Mouse (Mus musculus) adrenal gland (tissue): ENCODE measurements around the gene Mknk1.

Source experiments
- intact Hi-C: fragments of 180-260 bp; cut with DNase I; formaldehyde crosslinking; loops from one replicate; pipeline ENCODE4 v1.15.1; 2025

Gene Mknk1

DNA sequence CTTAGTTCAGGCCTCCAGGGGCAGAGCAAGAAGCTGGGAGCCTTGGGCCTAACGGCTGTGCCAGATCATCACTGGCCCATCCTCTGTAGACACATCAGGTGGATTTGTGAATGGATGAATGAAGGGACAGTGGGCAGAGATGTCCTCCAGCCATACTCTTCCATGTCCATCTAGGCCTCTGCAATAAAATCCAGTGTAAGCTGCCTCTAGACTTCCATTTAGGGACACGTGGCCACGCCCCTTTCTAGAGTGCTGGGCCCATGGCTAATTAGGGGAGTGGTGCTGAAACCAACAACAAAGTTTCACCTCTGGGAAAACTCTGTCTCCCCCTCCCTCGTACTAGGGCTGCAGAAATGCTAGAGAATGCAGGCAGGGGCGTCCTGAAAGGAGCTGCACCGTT lies 51.1 kb downstream of the Mknk1 start:
- intact Hi-C loops: no loop called here

DNA sequence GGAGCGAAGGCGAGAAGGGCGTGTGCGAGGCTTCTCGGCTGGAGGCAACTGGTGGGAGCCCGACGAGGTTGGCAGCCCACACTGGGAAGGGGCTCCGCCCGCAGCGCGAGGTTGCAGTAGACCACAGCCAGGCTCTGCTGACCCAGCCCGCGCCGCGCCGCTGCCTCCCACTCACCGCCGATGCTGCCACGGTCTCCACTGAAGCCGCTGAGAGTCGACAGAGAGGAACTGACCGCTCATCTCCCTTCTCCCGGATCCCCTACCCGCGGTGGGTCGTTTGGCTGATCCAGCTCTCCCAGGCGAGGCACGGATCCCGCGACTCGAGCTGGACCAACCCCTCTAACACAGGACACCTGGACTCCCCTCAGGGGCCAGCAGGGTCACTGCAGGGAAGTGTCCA lies 51.6 kb downstream of the Mknk1 start, which contains the start of gene 6430628N08Rik:
6430628N08Rik (plus strand) TSS at position 113 of the 400 bp plus-strand sequence.
- intact Hi-C loops: no loop called here

DNA sequence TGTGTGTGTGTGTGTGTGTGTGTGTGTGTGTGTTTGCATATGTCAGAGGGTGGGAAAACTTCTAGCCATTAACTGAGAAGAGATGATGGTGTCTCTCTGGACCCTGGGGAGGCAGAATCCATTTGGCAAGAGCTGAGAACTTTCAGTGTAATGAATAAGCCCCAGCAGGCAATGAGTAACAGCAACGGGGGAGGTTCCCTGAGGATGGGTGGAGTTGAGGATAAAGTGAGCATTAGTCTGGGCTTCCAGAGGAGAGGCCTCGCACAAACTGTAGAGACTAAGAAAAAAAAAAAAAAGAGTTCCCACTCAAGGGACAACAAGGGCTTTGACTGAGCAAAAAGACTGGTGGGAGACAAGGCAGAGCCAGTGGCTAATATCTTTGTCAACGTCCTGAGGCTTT lies 55.3 kb downstream of the Mknk1 start:
- intact Hi-C loops: no loop called here

DNA sequence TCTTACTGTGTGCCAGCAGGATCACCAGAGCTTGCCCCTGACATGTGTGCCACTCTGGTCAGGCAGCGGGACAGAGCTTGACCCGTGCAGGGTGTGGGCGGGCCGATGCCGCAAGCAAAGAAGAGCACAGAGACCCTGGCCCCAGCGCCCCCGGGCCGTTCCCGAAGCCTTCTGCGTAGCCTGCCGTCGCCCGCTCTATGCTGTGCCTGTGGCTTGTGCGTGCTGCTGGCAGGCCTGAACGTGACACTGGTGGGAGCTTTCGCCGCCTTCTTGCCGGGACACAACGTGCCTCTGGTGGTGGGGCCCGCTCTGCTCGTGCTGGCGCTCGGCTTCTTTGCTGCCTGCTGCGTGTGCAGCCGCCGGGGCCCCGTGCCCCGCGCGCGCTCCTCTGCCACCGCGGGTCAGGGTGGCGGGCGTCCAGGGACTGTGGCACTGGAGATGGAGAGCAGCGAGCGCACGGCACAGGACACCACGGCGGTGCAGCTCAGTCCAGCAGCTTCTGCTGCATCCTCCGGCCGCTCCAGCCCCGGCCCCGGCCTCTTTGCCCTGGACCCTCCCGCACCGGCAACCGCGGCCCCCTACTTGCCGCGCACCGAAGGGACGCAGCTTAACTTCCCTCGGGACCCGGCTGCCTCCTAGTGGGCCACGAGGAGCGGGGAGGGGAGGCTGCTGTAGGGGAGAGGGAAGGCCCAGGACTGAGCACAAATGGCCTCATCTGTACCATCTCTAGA lies 59.1 kb downstream of the Mknk1 start:
- intact Hi-C loops: no loop called here

DNA sequence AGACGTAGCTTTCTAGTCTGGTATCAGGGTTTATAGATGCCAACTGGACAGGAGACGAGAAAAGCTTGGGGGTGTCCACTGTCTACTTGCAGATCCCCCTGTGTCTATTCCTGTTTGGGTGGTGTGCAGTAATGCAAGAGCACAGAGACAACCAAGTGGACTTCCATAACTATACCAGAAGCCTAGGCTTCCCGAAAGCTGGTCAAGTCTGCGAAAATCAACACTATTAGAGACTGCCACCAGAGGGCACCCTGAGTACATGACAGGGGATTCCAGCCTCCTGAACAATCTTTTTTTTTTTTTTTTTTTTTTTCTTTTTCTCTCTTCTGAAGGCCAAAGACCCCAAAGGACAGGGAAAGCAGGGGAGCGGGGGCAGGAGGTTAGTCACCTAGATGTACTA lies 63.8 kb downstream of the Mknk1 start:
- intact Hi-C loops: loop anchor here (1.0 to 5.0 kb wide), 3 partner anchors 49 to 171 kb away; no protein-coding TSS in a partner anchor

DNA sequence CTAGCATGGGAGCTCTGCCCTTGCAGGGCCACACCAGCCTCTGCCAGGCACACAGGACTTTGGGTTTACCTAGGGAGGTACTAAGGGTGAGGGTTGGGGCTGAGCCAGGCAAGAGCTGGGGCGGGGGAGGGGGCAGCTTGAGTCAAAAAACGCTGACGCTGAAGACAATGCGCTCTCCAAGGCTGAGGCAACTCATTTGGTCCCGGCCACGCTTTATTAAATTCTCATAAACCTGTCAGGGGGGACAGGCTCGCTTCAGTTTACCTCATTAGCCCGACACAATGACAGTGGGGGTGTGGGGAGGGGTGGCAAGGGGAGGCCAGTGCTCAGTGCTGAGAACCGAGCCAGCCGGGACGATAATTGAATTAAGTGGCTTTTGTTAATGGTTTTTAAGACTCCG lies 65.4 kb downstream of the Mknk1 start:
- intact Hi-C loops: loop anchor here (5.0 kb wide), 1 partner anchor 172 kb away; no protein-coding TSS in a partner anchor

DNA sequence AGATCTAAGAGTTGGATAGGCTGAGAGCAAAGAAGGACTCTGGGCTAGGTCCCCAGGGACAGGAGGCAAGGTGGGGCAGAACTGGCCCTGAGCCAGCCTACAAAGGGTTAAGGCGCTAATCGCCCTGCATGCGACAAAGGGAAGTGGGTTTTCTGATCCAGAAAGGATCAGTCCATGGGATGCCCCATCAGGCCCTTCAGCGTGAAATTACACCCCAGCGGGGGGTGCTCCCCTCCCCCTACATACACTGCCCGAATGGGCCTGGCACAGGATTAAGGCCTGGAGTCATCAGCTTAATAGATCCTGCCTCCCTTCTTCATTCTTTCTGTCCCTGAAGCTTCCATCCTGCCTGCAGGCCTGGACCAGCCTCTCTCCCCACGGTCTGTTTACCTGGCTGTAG lies 66.7 kb downstream of the Mknk1 start:
- intact Hi-C loops: no loop called here

DNA sequence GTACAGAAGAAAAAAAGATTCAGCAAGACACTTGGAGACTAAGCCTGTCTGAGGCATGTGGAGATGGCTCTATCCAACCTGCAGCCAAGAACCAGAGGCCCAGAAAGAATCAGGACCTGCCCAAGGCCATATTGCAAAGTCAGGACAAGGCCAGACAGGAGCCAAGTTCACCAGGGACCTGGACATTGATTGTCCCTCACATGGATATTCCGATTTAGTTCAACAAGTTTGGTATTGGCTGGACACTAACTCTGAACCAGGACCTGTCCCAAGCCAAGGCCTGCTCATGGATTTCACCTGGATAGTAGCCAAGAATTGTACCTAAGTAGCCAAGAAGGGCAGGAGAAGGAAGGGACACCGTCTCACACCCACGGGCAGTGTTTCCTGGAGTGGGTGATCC lies 67.8 kb downstream of the Mknk1 start:
- intact Hi-C loops: no loop called here

DNA sequence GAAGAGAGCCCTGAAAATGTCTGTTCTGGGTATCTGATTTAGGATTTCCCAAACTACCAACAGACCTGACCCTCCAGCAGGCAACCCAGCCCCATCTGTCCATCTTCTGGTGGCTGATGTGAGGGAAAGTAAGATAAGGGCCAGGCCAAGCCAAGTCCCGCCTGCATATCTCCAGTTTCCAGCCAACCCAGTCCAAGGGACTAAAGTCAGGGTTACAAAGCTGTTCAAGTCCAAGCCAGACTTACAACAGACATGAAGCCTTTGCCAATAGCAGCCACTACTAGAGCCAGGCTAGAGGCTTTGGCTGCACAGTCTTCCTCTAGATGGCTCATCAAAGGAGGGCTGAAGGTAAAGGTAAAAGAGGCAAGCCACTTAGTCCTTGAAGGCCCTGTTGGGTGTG lies 69.0 kb downstream of the Mknk1 start:
- intact Hi-C loops: no loop called here

DNA sequence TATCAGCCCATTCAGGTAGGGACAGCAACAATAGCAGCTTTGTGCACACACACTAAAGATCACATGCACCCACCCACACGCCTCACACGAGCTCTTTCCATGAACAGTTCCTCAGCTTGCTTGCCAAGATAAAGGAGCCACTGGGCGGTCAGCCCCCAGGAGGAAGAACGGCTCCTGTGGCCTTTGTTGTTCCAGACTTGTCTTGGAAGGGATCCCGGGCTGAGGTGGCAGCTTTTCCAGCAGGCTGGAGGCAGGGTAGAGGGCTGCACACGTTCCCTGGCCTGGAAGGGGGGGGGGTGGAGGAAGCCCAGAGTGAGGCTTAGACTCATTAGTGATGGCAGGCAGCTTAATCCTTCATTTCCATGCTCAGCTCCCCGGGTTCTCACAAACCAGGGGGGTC lies 69.6 kb downstream of the Mknk1 start:
- intact Hi-C loops: no loop called here

DNA sequence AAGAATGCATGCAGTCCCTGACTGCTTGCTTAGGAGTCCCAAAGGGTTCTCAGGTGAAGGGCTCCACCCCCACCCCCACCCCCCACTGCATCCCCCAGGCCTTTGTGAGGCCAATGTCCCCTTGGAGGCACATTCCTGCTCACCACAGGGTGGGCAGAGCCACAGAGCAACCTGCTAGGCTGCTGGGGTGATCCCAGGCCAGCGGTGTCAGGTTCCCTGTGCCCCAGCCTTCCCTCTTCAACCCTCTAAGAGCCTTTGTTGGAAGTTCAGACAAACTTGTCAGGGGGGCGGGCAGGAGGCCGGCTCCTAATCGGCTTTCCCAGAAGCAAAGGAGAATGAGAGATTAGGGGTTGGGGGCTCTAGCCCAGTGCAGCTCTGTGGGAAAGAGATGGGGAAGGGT lies 72.6 kb downstream of the Mknk1 start:
- intact Hi-C loops: no loop called here

DNA sequence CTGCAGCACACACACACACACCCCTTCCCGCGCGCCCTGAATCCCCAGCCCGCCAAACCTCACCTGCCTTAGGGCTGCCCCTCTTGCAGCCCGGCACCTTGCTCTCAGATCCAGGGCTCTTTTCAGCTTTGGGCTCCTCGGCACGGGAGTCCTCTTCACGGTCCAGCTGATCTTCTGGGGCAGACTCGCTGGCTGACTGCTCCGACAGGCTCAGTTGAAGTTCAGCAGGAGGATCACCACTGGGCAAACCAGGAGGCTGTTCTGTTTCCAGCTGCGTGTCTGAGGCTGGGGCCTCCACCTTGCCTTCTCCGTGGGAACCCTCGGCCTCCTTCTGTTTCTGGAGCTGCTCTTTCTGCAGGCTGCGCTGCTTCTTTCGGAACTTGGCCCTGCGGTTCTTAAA lies 80.9 kb downstream of the Mknk1 start:
- intact Hi-C loops: no loop called here

DNA sequence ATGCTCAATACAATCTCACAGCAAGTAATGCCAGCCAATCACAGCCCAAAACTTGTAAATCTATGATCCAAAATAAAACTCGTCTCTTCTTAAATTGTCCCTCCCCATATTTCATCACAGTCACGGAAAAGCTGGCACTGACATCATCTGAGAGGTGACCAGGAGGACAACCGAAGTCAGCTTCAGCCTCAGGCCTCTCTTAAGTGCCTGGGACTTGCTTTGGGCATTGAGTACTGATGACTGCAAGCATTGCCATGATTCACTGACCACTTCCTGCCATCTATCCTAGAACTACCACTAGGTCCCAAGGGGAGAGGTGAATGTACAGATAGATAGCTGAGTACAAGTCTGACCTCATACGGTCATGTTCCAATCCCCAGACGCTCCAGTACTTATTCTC lies 83.7 kb downstream of the Mknk1 start:
- intact Hi-C loops: no loop called here

DNA sequence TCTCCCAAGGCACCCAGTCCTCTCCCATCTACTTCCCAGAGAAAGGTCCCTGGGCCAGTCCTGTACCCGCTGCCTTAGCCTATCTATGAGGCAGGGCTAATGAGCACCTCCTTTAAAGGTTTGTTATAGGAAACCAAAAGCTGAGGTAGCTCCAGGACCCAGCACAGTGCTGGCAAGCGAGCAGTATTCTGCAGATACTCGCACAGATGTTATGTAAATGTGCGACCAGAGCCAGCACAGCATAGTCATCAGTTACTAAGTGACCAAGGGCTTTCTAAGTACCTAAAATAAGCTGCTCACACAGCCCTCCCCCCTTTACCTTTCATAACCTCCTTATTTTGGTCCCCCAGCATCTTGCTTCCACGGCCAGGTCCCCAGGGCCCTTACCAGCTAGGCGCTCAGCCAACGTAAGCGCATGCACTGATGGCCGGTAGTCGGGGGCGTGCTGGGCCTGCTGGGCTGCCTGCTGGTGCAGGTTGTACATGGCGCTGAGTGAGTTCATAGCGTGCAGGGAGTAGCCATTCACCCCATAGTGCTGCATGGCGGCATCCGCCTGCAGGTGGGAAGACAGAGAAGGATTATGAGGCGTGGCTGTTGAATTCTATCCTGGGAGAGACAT lies 84.4 kb downstream of the Mknk1 start:
- intact Hi-C loops: no loop called here

DNA sequence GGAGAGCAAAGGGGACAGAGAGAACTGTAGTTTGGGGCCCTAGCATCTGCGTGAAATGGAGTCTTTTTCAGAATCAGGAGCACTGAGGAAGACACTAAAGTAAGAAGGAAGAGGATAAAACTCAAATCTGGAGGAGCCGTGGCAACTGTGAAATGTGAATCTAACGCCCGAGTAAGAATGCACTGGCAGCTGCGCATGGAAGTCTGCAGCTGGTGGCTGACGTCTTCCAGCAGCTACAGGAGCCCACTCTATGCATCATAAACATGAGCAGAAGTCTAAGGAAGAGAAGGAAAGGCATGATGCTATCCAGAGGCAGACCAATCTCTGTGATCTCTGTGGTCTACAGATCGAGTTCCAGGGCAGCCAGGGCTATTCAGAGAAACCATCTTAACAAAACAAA lies 88.6 kb downstream of the Mknk1 start:
- intact Hi-C loops: no loop called here
